Mouse (Mus musculus): ENCODE data around the gene Olfr524.

DNA sequence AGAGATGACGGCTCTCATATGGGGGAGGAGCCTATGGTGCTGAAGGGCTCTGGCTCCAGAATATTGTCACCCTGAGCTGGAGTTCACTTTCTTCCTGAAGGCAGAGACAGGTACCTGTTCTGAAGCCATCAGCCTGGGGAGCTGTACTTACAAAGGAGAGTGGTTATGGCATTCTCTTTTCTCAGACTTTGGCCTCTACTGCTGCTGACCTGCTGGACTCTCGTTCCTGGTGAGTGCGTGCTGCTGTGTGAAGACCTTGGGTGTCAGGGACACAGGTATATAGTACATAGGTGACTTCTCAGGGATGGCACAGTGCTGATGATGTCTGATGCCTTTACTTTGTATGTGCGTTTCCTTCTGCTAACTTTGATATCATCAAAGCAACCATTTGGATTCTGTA is 41.5 kb upstream of the Olfr524 start, which contains the start of gene 5830411N06Rik:
- TF ChIP-seq EP300 (optimal IDR thresholded peaks at IDR 0.05) (no peak), CTCF (IDR thresholded peaks at IDR 0.05; ENCODE audit: low read depth) (no peak)
